Mouse (Mus musculus): ENCODE results near the gene Gm42688. TPM values are rescaled to one million over a fixed set of nuclear protein-coding genes. Genes with fewer than 3 reads are reported as not detected.

Gm42688 gene
- total and polyA plus RNA-seq, 3 experiments, result 1.2 to 1.6 (median 1.3) TPM

- H3K36me3 ChIP-seq (replicated peaks in 1 of 2; ENCODE audit: control insufficient read depth in 1 of 2, insufficient read depth in 1 of 2, low read length in 1 of 2), result no peaks in the 10 kb centered on the region
- H3K27me3 ChIP-seq (replicated peaks), result no peaks in the 10 kb centered on the region
- DNase-seq (ENCODE audit: extremely low read depth), result no peak
- in situ Hi-C loops (cut with MboI; ENCODE audit: low pct_ligation_motif_present, low pct_unique_long_range_greater_than_20kb, low sequenced_read_pairs), result no loop called here
- dilution Hi-C loops (cut with MboI; ENCODE audit: extremely low pct_ligation_motif_present, extremely low pct_unique_long_range_greater_than_20kb, low sequenced_read_pairs), result no loop called here
- H3K4me1 ChIP-seq (ENCODE audit: control insufficient read depth in 1 of 2, insufficient read depth in 2 of 2), result peaks cover 0 to 18% of the 10 kb centered on the region in 2 experiments; a peak in 2 of 4 replicates
- no peaks in the 10 kb centered on the region for H3K79me2 ChIP-seq (replicated peaks; ENCODE audit: control insufficient read depth, extremely low read depth, insufficient read depth, poor library complexity, severe bottlenecking)
- H3K27ac ChIP-seq (ENCODE audit: insufficient read depth, low read depth), result no peak overlapping the region
- H3K9me3 ChIP-seq (replicated peaks; ENCODE audit: low read length), result no peaks in the 10 kb centered on the region
- TF ChIP-seq IRF4 (IDR thresholded peaks at IDR 0.05; ENCODE audit: low read depth, low read length) (no peak), NELFE (IDR thresholded peaks at IDR 0.05; ENCODE audit: low read depth, low read length) (no peak), MAX (IDR thresholded peaks at IDR 0.05; ENCODE audit: low read length) (no peak), HCFC1 (IDR thresholded peaks at IDR 0.05; ENCODE audit: low read depth, low read length) (no peak), NRF1 (IDR thresholded peaks at IDR 0.05; ENCODE audit: low read depth, low read length) (no peak), CHD2 (IDR thresholded peaks at IDR 0.05; ENCODE audit: low read length) (no peak), UBTF (IDR thresholded peaks at IDR 0.05; ENCODE audit: low read depth, low read length) (no peak), JUND (conservative IDR thresholded peaks at IDR 0.05; ENCODE audit: low read depth, low read length) (no peak), TBP (conservative IDR thresholded peaks at IDR 0.05; ENCODE audit: low read depth, low read length) (no peak), USF2 (conservative IDR thresholded peaks at IDR 0.05; ENCODE audit: low read depth, low read length) (no peak), ZC3H11A (IDR thresholded peaks at IDR 0.05; ENCODE audit: low read depth, low read length) (no peak), SMC3 (IDR thresholded peaks at IDR 0.05; ENCODE audit: low read depth, low read length) (no peak)
- no peak overlapping the region for H3K4me3 ChIP-seq (replicated peaks in 1 of 3; ENCODE audit: low read depth in 2 of 3, low read length in 2 of 3, poor library complexity in 1 of 3)
- no peak overlapping the region for H3K9ac ChIP-seq (ENCODE audit: insufficient read depth, low read depth)
- H3K4me2 ChIP-seq (ENCODE audit: insufficient read depth, low read depth, poor library complexity, severe bottlenecking), result no peak overlapping the region
These were observed 30.1 kb downstream of the Gm42688 start for GRCm38 (mm10) chr6:83131469-83132034.

- H3K9ac ChIP-seq (ENCODE audit: insufficient read depth, low read depth), result no peak overlapping the region
- in situ Hi-C loops (cut with MboI; ENCODE audit: low pct_ligation_motif_present, low pct_unique_long_range_greater_than_20kb, low sequenced_read_pairs) (no loop called here), dilution Hi-C loops (cut with MboI; ENCODE audit: extremely low pct_ligation_motif_present, extremely low pct_unique_long_range_greater_than_20kb, low sequenced_read_pairs) (no loop called here)
- no peak overlapping the region for H3K27ac ChIP-seq (ENCODE audit: insufficient read depth, low read depth)
- no peak overlapping the region for H3K4me2 ChIP-seq (ENCODE audit: insufficient read depth, low read depth, poor library complexity, severe bottlenecking)
- H3K4me1 ChIP-seq (ENCODE audit: control insufficient read depth in 1 of 2, insufficient read depth in 2 of 2), result peaks cover 1 to 23% of the 10 kb centered on the region in 2 experiments; a peak in 3 of 4 replicates
- H3K79me2 ChIP-seq (replicated peaks; ENCODE audit: control insufficient read depth, extremely low read depth, insufficient read depth, poor library complexity, severe bottlenecking), result no peaks in the 10 kb centered on the region
- no peaks in the 10 kb centered on the region for H3K36me3 ChIP-seq (replicated peaks in 1 of 2; ENCODE audit: control insufficient read depth in 1 of 2, insufficient read depth in 1 of 2, low read length in 1 of 2)
- no peak overlapping the region for H3K4me3 ChIP-seq (replicated peaks in 1 of 3; ENCODE audit: low read depth in 2 of 3, low read length in 2 of 3, poor library complexity in 1 of 3)
- no peaks in the 10 kb centered on the region for H3K27me3 ChIP-seq (replicated peaks)
- no peak for TF ChIP-seq JUND (conservative IDR thresholded peaks at IDR 0.05; ENCODE audit: low read depth, low read length)
- TF ChIP-seq SIN3A (IDR thresholded peaks at IDR 0.05; ENCODE audit: low read length), result no peak
- no peak for TF ChIP-seq NELFE (IDR thresholded peaks at IDR 0.05; ENCODE audit: low read depth, low read length)
- no peak for TF ChIP-seq ETS1 (conservative IDR thresholded peaks at IDR 0.05; ENCODE audit: low read depth, low read length)
- TF ChIP-seq PAX5 (IDR thresholded peaks at IDR 0.05; ENCODE audit: low read length), result no peak
- TF ChIP-seq RAD21 (IDR thresholded peaks at IDR 0.05; ENCODE audit: low read depth, low read length), result no peak
- TF ChIP-seq CHD2 (IDR thresholded peaks at IDR 0.05; ENCODE audit: low read length), result no peak
- no peak for TF ChIP-seq RCOR1 (conservative IDR thresholded peaks at IDR 0.05; ENCODE audit: low read depth, low read length)
- no peak for TF ChIP-seq MEF2A (IDR thresholded peaks at IDR 0.05; ENCODE audit: borderline replicate concordance, low read depth, low read length)
- no peak for TF ChIP-seq ZC3H11A (IDR thresholded peaks at IDR 0.05; ENCODE audit: low read depth, low read length)
- no peak for TF ChIP-seq ZKSCAN1 (IDR thresholded peaks at IDR 0.05; ENCODE audit: borderline replicate concordance, low read depth, low read length)
- TF ChIP-seq MAX (IDR thresholded peaks at IDR 0.05; ENCODE audit: low read length), result no peak
- TF ChIP-seq USF1 (IDR thresholded peaks at IDR 0.05; ENCODE audit: low read depth, low read length), result no peak
- H3K9me3 ChIP-seq (replicated peaks; ENCODE audit: low read length), result no peaks in the 10 kb centered on the region
- no peak for DNase-seq (ENCODE audit: extremely low read depth)
These were observed 30.9 kb downstream of the Gm42688 start for GRCm38 (mm10) chr6:83132176-83132919.
